Mouse (Mus musculus) embryonic facial prominence, embryonic 12.5 days (tissue): ENCODE data around the gene Arl1. TPM values are rescaled to one million over a fixed set of nuclear protein-coding genes. Genes with fewer than 3 reads are reported as not detected.
A peak's percentile ranks its signal among the peaks of the same experiment; 100 is the strongest.

Experiments used
- ATAC-seq: fragments of 200-750 bp; cut with Nextera tagmentation; 2 replicates; pipeline ENCODE4 v1.8.0; 2017; ENCODE audit not compliant: insufficient number of reproducible peaks, insufficient read depth, low FRiP score, low TSS enrichment
- H3K27ac ChIP-seq: fragments of 300-500 bp; sonication (generic); 2 replicates; pipeline ENCODE4 v1.5.1; 2016; ENCODE audit warnings: mild to moderate bottlenecking
- H3K27me3 ChIP-seq: fragments of 300-500 bp; sonication (generic); 2 replicates; pipeline ENCODE4 v1.6.1; 2016; ENCODE audit warnings: mild to moderate bottlenecking, moderate library complexity
- H3K36me3 ChIP-seq: fragments of 300-500 bp; sonication (generic); 2 replicates; pipeline ENCODE4 v1.6.1; 2016; ENCODE audit warnings: mild to moderate bottlenecking
- H3K4me1 ChIP-seq: fragments of 300-500 bp; sonication (generic); 2 replicates; pipeline ENCODE4 v1.6.1; 2016
- H3K4me2 ChIP-seq: fragments of 300-500 bp; sonication (generic); replicated peaks from 2 replicates; pipeline ENCODE4 v1.6.1; 2016; ENCODE audit warnings: mild to moderate bottlenecking, moderate library complexity
- H3K4me3 ChIP-seq: fragments of 300-500 bp; sonication (generic); 2 replicates; pipeline ENCODE4 v1.5.1; 2016; ENCODE audit warnings: mild to moderate bottlenecking
- H3K9ac ChIP-seq: fragments of 300-500 bp; sonication (generic); 2 replicates; pipeline ENCODE4 v1.6.1; 2016; ENCODE audit warnings: mild to moderate bottlenecking, moderate library complexity
- H3K9me3 ChIP-seq: fragments of 300-500 bp; sonication (generic); 2 replicates; pipeline ENCODE4 v1.6.1; 2016; ENCODE audit warnings: mild to moderate bottlenecking, moderate library complexity
- WGBS: fragments of 180-500 bp; shearing (Covaris S2); methylation state at CpG from one replicate; pipeline ENCODE4 v1.1.7; 2016; 5-methylcytosine and 5-hydroxymethylcytosine counted together
- polyA plus RNA-seq: library from polyadenylated mRNA; unstranded; fragments of >200 nt; fragmentation: Nextera tagmentation; extraction: Ambion mirVana; gene quantifications from 2 replicates; pipeline ENCODE4 v1.2.1, GENCODE M21; 2016

The Arl1 gene
- 173 and 187 TPM in 2 replicates for polyA plus RNA-seq

GRCm38 (mm10) chr10:88730571-88731495 is at the start of gene Arl1:
Arl1 (plus strand) TSS chr10:88730858.
- no peaks in the 10 kb centered on the region for H3K9me3 ChIP-seq
- H3K27me3 ChIP-seq, result no peaks in the 10 kb centered on the region
- peak within 1 kb of the TSS; percentile 93 for H3K9ac ChIP-seq
- H3K27ac ChIP-seq, result peak within 1 kb of the TSS; percentile 73
- ATAC-seq, result peak; percentile 92
- no peaks in the 10 kb centered on the region for H3K36me3 ChIP-seq
- WGBS, result under 1% methylated on average over 65 of the region's 65 CpGs
- H3K4me1 ChIP-seq, result peaks cover 7% of the 10 kb centered on the region
- H3K4me2 ChIP-seq, result peak within 1 kb of the TSS; percentile 84
- H3K4me3 ChIP-seq, result peak within 1 kb of the TSS; percentile 95

- Histone ChIP-seq H3K9me3 (no peaks in the 10 kb centered on the region), H3K4me3 (no peak overlapping the region), H3K4me2 (no peak overlapping the region), H3K4me1 (no peaks in the 10 kb centered on the region), H3K27me3 (no peaks in the 10 kb centered on the region), H3K27ac (no peak overlapping the region), H3K36me3 (no peaks in the 10 kb centered on the region), H3K9ac (no peak overlapping the region)
- WGBS, result 83% methylated on average over 4 of the region's 4 CpGs
- ATAC-seq, result no peak
Measured at GRCm38 (mm10) chr10:88682904-88683563, 47.6 kb upstream of the Arl1 start.

DNA sequence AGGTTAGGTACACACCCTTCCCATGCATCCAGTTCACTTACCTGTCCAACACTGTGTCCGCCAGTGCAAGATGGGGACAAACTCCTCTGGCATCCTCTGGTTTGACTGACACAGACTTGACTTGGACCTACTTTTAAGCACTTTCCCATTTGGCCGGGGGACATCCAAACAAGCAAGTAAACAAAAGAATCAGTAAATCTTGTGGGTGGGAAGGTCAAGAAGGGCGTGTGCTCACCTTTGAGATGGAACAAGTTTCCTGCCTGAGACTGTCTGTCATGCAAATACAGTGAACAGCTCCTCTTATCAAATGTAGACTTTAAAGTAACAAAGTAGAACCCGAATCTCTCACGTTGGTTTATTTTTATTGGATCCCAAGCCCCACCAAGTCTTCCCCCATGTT is 45.7 kb upstream of the Arl1 start, which contains the start of gene Spic:
TSS of gene Spic (minus strand) at position 91 of the 400 bp plus-strand sequence.
- no peak for ATAC-seq
- 72% methylated on average over 5 of the region's 5 CpGs for WGBS

DNA sequence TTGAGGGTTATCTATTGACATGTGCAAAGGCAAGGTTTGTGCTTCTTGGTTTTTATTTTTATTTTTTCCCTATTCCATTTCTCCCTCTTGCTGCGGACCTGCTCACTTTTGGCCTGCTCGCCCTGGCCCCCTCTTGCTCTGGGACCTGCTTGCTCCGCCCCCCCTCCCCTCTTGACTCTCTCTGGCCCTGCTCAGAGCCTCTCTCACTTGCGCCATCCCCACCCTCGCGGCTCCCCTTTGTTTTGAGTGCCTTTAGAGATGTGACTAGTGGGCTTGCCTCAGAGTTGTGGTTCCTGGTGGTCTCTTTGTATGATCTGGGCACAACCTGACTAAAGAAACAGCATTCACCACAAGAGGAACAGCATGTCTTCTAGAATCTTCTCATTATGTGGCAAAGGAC is 29.7 kb upstream of the Arl1 start:
- H3K4me3 ChIP-seq, result no peak overlapping the region
- H3K27me3 ChIP-seq, result no peaks in the 10 kb centered on the region
- no peaks in the 10 kb centered on the region for H3K4me1 ChIP-seq
- no peak overlapping the region for H3K4me2 ChIP-seq
- H3K9me3 ChIP-seq, result no peaks in the 10 kb centered on the region
- no peak overlapping the region for H3K27ac ChIP-seq
- H3K36me3 ChIP-seq, result no peaks in the 10 kb centered on the region
- WGBS, result 76% methylated on average over 6 of the region's 6 CpGs
- H3K9ac ChIP-seq, result no peak overlapping the region
- no peak for ATAC-seq

More for the DNA sequence above, 45.7 kb upstream of the Arl1 start, which contains the start of gene Spic:
- H3K36me3 ChIP-seq, result no peaks in the 10 kb centered on the region
- no peak within 1 kb of the TSS for H3K27ac ChIP-seq
- no peak within 1 kb of the TSS for H3K4me2 ChIP-seq
- H3K9me3 ChIP-seq, result no peaks in the 10 kb centered on the region
- no peak within 1 kb of the TSS for H3K4me3 ChIP-seq
- H3K4me1 ChIP-seq, result no peaks in the 10 kb centered on the region
- H3K27me3 ChIP-seq, result no peaks in the 10 kb centered on the region
- no peak within 1 kb of the TSS for H3K9ac ChIP-seq

DNA sequence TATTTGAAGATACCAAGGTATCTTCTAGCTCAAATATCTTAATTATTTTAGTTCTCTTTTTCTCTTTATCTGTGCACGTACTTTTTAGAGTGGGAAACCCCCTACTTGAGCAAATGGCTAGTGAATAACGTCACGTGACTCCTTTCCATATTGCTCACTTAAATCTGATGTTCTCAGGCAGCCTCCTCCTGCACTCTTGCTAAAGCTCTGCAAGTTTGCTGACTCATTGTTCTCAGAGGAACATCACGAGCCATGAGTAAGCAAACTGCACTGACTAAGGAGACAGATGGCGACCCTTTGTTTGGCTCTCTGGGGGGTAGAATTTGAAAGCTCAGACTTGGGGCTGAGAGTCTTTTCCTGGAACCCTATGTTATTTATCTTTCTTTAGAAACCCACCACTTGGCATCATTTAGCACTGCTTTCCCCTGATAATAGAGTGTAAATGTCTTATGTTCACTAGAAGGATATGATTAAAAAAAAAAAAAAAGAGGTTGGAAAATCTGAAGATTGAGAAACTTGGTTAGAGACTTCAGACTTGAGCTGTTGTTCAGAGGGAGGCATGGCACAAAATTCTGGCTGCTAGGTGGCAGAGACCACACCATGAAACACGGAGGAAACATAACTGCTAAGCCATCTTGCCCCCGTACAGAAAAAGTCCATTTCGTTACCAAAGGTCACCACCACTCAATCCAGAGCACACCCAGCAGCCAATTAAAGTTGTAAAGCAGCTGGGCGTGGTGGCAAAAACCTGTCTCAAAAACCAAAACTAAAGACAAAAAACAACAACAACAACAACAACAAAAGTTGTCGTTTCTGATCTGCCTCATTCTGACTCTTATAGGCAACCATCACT is 21.8 kb upstream of the Arl1 start:
- Histone ChIP-seq H3K27me3 (no peaks in the 10 kb centered on the region), H3K4me2 (no peak overlapping the region), H3K4me3 (no peak overlapping the region), H3K36me3 (no peaks in the 10 kb centered on the region), H3K4me1 (no peaks in the 10 kb centered on the region), H3K9ac (no peak overlapping the region), H3K9me3 (no peaks in the 10 kb centered on the region), H3K27ac (no peak overlapping the region)
- 68% methylated on average over 10 of the region's 10 CpGs for WGBS
- ATAC-seq, result no peak

- H3K27ac ChIP-seq, result no peak overlapping the region
- no peak overlapping the region for H3K9ac ChIP-seq
- H3K36me3 ChIP-seq, result no peaks in the 10 kb centered on the region
- H3K27me3 ChIP-seq, result no peaks in the 10 kb centered on the region
- H3K4me1 ChIP-seq, result no peaks in the 10 kb centered on the region
- no peak overlapping the region for H3K4me2 ChIP-seq
- WGBS, result 76% methylated on average over 6 of the region's 6 CpGs
- no peak overlapping the region for H3K4me3 ChIP-seq
- no peak for ATAC-seq
- no peaks in the 10 kb centered on the region for H3K9me3 ChIP-seq
Measured at GRCm38 (mm10) chr10:88712359-88712758, 18.3 kb upstream of the Arl1 start.

- no peaks in the 10 kb centered on the region for H3K9me3 ChIP-seq
- 81% methylated on average over 4 of the region's 4 CpGs for WGBS
- ATAC-seq, result no peak
- H3K4me3 ChIP-seq, result no peak overlapping the region
- no peaks in the 10 kb centered on the region for H3K4me1 ChIP-seq
- H3K4me2 ChIP-seq, result no peak overlapping the region
- H3K36me3 ChIP-seq, result no peaks in the 10 kb centered on the region
- H3K27me3 ChIP-seq, result no peaks in the 10 kb centered on the region
- H3K9ac ChIP-seq, result no peak overlapping the region
- no peak overlapping the region for H3K27ac ChIP-seq
Measured at GRCm38 (mm10) chr10:88714744-88715143, 15.9 kb upstream of the Arl1 start.

- Histone ChIP-seq H3K36me3 (no peaks in the 10 kb centered on the region), H3K4me2 (no peak overlapping the region), H3K27me3 (no peaks in the 10 kb centered on the region), H3K4me1 (no peaks in the 10 kb centered on the region), H3K4me3 (no peak overlapping the region), H3K9ac (no peak overlapping the region), H3K9me3 (no peaks in the 10 kb centered on the region), H3K27ac (no peak overlapping the region)
- WGBS, result 68% methylated on average over 6 of the region's 6 CpGs
- ATAC-seq, result no peak
Measured at GRCm38 (mm10) chr10:88715621-88716020, 15.0 kb upstream of the Arl1 start.

- no peak overlapping the region for H3K27ac ChIP-seq
- H3K4me1 ChIP-seq, result no peaks in the 10 kb centered on the region
- H3K4me3 ChIP-seq, result no peak overlapping the region
- 48% methylated on average over 13 of the region's 13 CpGs for WGBS
- no peaks in the 10 kb centered on the region for H3K36me3 ChIP-seq
- H3K4me2 ChIP-seq, result no peak overlapping the region
- H3K27me3 ChIP-seq, result no peaks in the 10 kb centered on the region
- no peaks in the 10 kb centered on the region for H3K9me3 ChIP-seq
- ATAC-seq, result no peak
- H3K9ac ChIP-seq, result no peak overlapping the region
Measured at GRCm38 (mm10) chr10:88716986-88717755, 13.5 kb upstream of the Arl1 start.

DNA sequence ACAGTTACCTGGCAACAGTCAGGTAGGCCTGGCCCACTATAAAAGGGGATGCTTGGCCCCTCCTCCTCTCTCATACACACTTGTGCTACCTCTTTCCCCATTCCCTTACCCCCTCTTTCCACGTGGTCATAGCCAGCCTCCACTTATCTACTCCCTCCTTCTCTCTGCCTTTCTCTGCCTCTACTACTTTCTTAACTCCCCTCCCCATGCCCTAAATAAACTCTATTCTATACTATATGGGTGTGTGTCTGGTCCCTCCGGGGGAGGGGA is 13.0 kb upstream of the Arl1 start:
- WGBS, result 39% methylated on average over 2 of the region's 2 CpGs
- H3K9me3 ChIP-seq, result no peaks in the 10 kb centered on the region
- H3K27me3 ChIP-seq, result no peaks in the 10 kb centered on the region

DNA sequence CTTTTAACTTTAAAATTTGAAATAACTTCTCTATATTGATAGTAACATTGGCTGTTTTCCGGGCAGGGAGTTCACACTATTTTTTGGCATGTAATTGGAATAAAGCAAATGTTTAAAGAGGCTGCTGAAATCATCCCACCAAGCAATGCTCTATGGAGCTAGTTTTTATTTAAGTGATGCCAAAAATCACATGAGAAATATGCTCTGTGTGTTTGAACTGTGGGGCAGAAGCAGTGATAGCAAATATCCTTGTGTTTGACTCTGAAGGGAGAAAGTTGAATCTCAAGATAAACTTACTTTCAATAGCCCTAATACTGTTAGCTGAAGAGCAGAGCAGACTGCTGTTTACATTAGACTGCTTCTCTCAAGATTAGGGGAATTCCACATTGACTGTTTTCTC is 11.0 kb upstream of the Arl1 start:
- Histone ChIP-seq H3K4me1 (no peaks in the 10 kb centered on the region), H3K4me2 (no peak overlapping the region), H3K36me3 (no peaks in the 10 kb centered on the region), H3K4me3 (no peak overlapping the region), H3K9ac (no peak overlapping the region), H3K27ac (no peak overlapping the region), H3K9me3 (no peaks in the 10 kb centered on the region), H3K27me3 (no peaks in the 10 kb centered on the region)
- 91% methylated on average over 1 of the region's 1 CpGs for WGBS
- no peak for ATAC-seq

More for the DNA sequence above, 13.0 kb upstream of the Arl1 start:
- H3K4me3 ChIP-seq, result no peak overlapping the region
- ATAC-seq, result no peak
- no peaks in the 10 kb centered on the region for H3K36me3 ChIP-seq
- no peaks in the 10 kb centered on the region for H3K4me1 ChIP-seq
- H3K9ac ChIP-seq, result no peak overlapping the region
- H3K4me2 ChIP-seq, result no peak overlapping the region
- H3K27ac ChIP-seq, result no peak overlapping the region
